Mouse (Mus musculus) small intestine, adult 2 months (tissue): ENCODE data around the gene Tada1.

Experiments
- CTCF ChIP-seq: fragments of 200-500 bp; IDR thresholded peaks from 2 replicates; pipeline ENCODE4 v1.5.1; 2012; ENCODE audit warnings: low read depth, mild to moderate bottlenecking, control low read depth, inconsistent platforms, low read length, moderate library complexity, mixed read lengths; ENCODE audit not compliant: insufficient replicate concordance, insufficient read length; ENCODE audit errors: extremely low read depth
- POLR2A ChIP-seq: fragments of 200-500 bp; IDR thresholded peaks from 2 replicates; pipeline ENCODE4 v1.6.1; 2012; ENCODE audit warnings: low read depth, mild to moderate bottlenecking, control low read depth, inconsistent platforms, low read length, moderate library complexity

DNA sequence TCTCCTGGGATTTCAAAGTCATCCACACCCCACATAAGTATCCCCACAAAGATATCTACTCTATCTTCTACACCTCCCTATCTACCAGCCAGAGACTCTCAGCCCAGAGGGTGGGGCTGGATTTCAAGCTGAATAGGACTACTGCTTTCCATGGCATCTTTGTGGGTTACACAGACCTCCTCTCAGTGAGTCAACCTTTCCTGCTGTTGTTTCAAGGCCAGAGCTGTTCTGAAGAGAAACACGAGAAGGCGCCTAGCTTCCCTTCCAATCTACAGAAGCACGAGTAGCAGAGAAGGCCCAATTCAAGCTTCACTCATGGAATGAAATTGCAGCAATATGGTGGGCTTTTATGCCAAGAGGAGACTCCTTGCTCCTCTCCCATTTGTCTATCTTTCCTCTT, 24.9 kb downstream of the Tada1 start:
- TF ChIP-seq POLR2A (no peak), CTCF (no peak)
